Mouse (Mus musculus) heart, embryonic 12.5 days (tissue): ENCODE measurements around the gene Olfr177. TPM values are rescaled to one million over a fixed set of nuclear protein-coding genes. Genes with fewer than 3 reads are reported as not detected.

Source experiments
- ATAC-seq: fragments of 200-750 bp; cut with Nextera tagmentation; 2 replicates; pipeline ENCODE4 v1.8.0; 2017; ENCODE audit warnings: moderate TSS enrichment, moderate library complexity; ENCODE audit not compliant: insufficient number of reproducible peaks, low FRiP score
- H3K27ac ChIP-seq: fragments of 300-500 bp; sonication (generic); 2 replicates; pipeline ENCODE4 v1.5.1; 2016; ENCODE audit warnings: mild to moderate bottlenecking, moderate library complexity; ENCODE audit not compliant: poor library complexity, severe bottlenecking
- H3K27me3 ChIP-seq: fragments of 300-500 bp; sonication (generic); replicated peaks from 2 replicates; pipeline ENCODE4 v1.6.1; 2016; ENCODE audit warnings: mild to moderate bottlenecking, moderate library complexity
- H3K36me3 ChIP-seq: fragments of 300-500 bp; sonication (generic); 2 replicates; pipeline ENCODE4 v1.6.1; 2016; ENCODE audit warnings: mild to moderate bottlenecking, moderate library complexity
- H3K4me1 ChIP-seq: fragments of 300-500 bp; sonication (generic); replicated peaks from 2 replicates; pipeline ENCODE4 v1.6.1; 2016; ENCODE audit warnings: mild to moderate bottlenecking
- H3K4me2 ChIP-seq: fragments of 300-500 bp; sonication (generic); 2 replicates; pipeline ENCODE4 v1.6.1; 2016; ENCODE audit warnings: mild to moderate bottlenecking, moderate library complexity
- H3K4me3 ChIP-seq: fragments of 300-500 bp; sonication (generic); 2 replicates; pipeline ENCODE4 v1.5.1; 2016; ENCODE audit warnings: mild to moderate bottlenecking
- H3K9ac ChIP-seq: fragments of 300-500 bp; sonication (generic); 2 replicates; pipeline ENCODE4 v1.6.1; 2016; ENCODE audit warnings: mild to moderate bottlenecking, moderate library complexity
- H3K9me3 ChIP-seq: fragments of 300-500 bp; sonication (generic); replicated peaks from 2 replicates; pipeline ENCODE4 v1.6.1; 2016; ENCODE audit warnings: mild to moderate bottlenecking, moderate library complexity
- WGBS: fragments of 180-500 bp; shearing (Covaris S2); methylation state at CpG from one replicate; pipeline ENCODE4 v1.1.7; 2016; 5-methylcytosine and 5-hydroxymethylcytosine counted together
- polyA plus RNA-seq: library from polyadenylated mRNA; unstranded; fragments of >200 nt; fragmentation: Nextera tagmentation; extraction: Ambion mirVana; gene quantifications from 2 replicates; pipeline ENCODE4 v1.2.1, GENCODE M21; 2016

Olfr177 gene
- not detected in 2 replicates for polyA plus RNA-seq

- Histone ChIP-seq H3K27me3 (no peaks in the 10 kb centered on the region), H3K9me3 (no peaks in the 10 kb centered on the region), H3K36me3 (no peaks in the 10 kb centered on the region), H3K4me2 (no peak within 1 kb of the TSS), H3K9ac (no peak within 1 kb of the TSS), H3K27ac (no peak within 1 kb of the TSS), H3K4me1 (no peaks in the 10 kb centered on the region), H3K4me3 (no peak within 1 kb of the TSS)
- no peak for ATAC-seq
- WGBS, result 50% methylated on average over 1 of the region's 1 CpGs
These were observed at the start of gene Olfr177 for GRCm38 (mm10) chr16:58874668-58875067. Gene Olfr177, minus strand, starts transcription at chr16:58874768.

GRCm38 (mm10) chr16:58891963-58892362, 17.4 kb upstream of the Olfr177 start, which contains the start of gene Olfr178:
Gene Olfr178, minus strand, starts transcription at chr16:58892063.
- H3K4me2 ChIP-seq, result no peak within 1 kb of the TSS
- H3K27ac ChIP-seq, result no peak within 1 kb of the TSS
- H3K9ac ChIP-seq, result no peak within 1 kb of the TSS
- WGBS, result 79% methylated on average over 3 of the region's 3 CpGs
- no peaks in the 10 kb centered on the region for H3K27me3 ChIP-seq
- no peak for ATAC-seq
- no peaks in the 10 kb centered on the region for H3K4me1 ChIP-seq
- no peak within 1 kb of the TSS for H3K4me3 ChIP-seq
- H3K9me3 ChIP-seq, result no peaks in the 10 kb centered on the region; the same call in 1 of the 2 replicates
- H3K36me3 ChIP-seq, result no peaks in the 10 kb centered on the region

- H3K4me3 ChIP-seq, result no peak overlapping the region
- 83% methylated on average over 2 of the region's 2 CpGs for WGBS
- no peak overlapping the region for H3K4me2 ChIP-seq
- no peak overlapping the region for H3K9ac ChIP-seq
- H3K36me3 ChIP-seq, result no peaks in the 10 kb centered on the region
- H3K4me1 ChIP-seq, result no peaks in the 10 kb centered on the region
- no peaks in the 10 kb centered on the region for H3K27me3 ChIP-seq
- H3K9me3 ChIP-seq, result no peaks in the 10 kb centered on the region
- no peak for ATAC-seq
- no peak overlapping the region for H3K27ac ChIP-seq
These were observed 9.8 kb upstream of the Olfr177 start for GRCm38 (mm10) chr16:58884416-58884815.

- Histone ChIP-seq H3K4me3 (no peak overlapping the region), H3K4me2 (no peak overlapping the region), H3K36me3 (no peaks in the 10 kb centered on the region), H3K27ac (no peak overlapping the region), H3K4me1 (no peaks in the 10 kb centered on the region), H3K9ac (no peak overlapping the region), H3K9me3 (no peaks in the 10 kb centered on the region), H3K27me3 (no peaks in the 10 kb centered on the region)
- 57% methylated on average over 1 of the region's 1 CpGs for WGBS
- no peak for ATAC-seq
These were observed 13.1 kb downstream of the Olfr177 start for GRCm38 (mm10) chr16:58861479-58861878.

GRCm38 (mm10) chr16:58860032-58860737, 14.4 kb downstream of the Olfr177 start:
- Histone ChIP-seq H3K4me3 (no peak overlapping the region), H3K36me3 (no peaks in the 10 kb centered on the region), H3K4me2 (no peak overlapping the region), H3K9ac (no peak overlapping the region), H3K27ac (no peak overlapping the region), H3K27me3 (no peaks in the 10 kb centered on the region), H3K4me1 (no peaks in the 10 kb centered on the region), H3K9me3 (no peaks in the 10 kb centered on the region)
- no peak for ATAC-seq
- 88% methylated on average over 2 of the region's 2 CpGs for WGBS

DNA sequence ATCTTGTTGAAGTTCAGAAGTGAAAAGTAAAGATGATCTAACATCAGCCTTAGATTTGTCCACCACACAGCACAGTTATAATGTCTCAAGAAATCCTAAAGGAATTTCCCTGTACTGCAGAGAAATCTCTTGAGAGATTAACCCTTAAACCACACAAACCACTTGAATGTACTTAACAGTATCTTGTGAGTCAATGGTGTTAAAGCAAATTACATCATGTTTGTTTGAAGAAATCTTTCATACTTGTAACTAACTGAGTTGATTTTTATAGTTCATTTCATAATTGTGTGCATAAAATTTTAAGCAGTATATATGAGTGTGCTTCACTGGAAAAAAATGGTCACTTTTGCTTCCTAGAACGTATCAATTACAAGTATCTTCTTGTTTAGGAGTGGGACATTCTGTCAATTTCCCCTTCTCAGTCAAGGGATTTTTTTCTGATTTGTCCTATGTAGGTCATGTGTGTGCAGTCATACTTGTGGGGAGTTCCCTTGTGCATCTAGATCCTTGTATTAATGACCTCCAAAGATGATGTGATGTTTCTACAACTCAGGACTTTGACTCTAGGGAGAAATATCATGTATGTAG, 47.7 kb downstream of the Olfr177 start, which contains the start of gene Olfr175-ps1:
Gene Olfr175-ps1, minus strand, starts transcription at position 51 of the 588 bp plus-strand sequence.
- Histone ChIP-seq H3K4me1 (no peaks in the 10 kb centered on the region), H3K9ac (no peak within 1 kb of the TSS), H3K36me3 (no peaks in the 10 kb centered on the region), H3K9me3 (no peaks in the 10 kb centered on the region), H3K4me3 (no peak within 1 kb of the TSS), H3K27me3 (no peaks in the 10 kb centered on the region), H3K27ac (no peak within 1 kb of the TSS), H3K4me2 (no peak within 1 kb of the TSS)
- no peak for ATAC-seq
- 75% methylated on average over 1 of the region's 1 CpGs for WGBS

Other genes starting within 250 kb of the Olfr177 start
- gene E330017A01Rik, start 236.0 kb downstream of the Olfr177 start, polyA plus RNA-seq, result 0.17 TPM in 1 of 2 replicates, not detected in the other
- 39.9 and 48.0 TPM in 2 replicates for gene Cpox, start 204.5 kb downstream of the Olfr177 start, polyA plus RNA-seq
- not detected in 2 replicates for gene Gpr15, start 155.7 kb downstream of the Olfr177 start, polyA plus RNA-seq
- gene Cldnd1, start 146.9 kb downstream of the Olfr177 start, polyA plus RNA-seq, result 111 and 112 TPM in 2 replicates
- gene Olfr172, start 111.6 kb downstream of the Olfr177 start, polyA plus RNA-seq, result not detected in 2 replicates
- not detected in 2 replicates for gene Olfr173, start 74.5 kb downstream of the Olfr177 start, polyA plus RNA-seq
- not detected in 2 replicates for gene Olfr175-ps1, start 48.0 kb downstream of the Olfr177 start, polyA plus RNA-seq
- gene Olfr178, start 17.3 kb upstream of the Olfr177 start, polyA plus RNA-seq, result not detected in 2 replicates
- not detected in 2 replicates for gene Olfr181, start 54.0 kb upstream of the Olfr177 start, polyA plus RNA-seq
- gene Olfr180, start 54.6 kb upstream of the Olfr177 start, polyA plus RNA-seq, result not detected in 2 replicates
- not detected in 2 replicates for gene Olfr183, start 120.6 kb upstream of the Olfr177 start, polyA plus RNA-seq
- gene Olfr186, start 155.5 kb upstream of the Olfr177 start, polyA plus RNA-seq, result not detected in 2 replicates
- gene Olfr187, start 165.0 kb upstream of the Olfr177 start, polyA plus RNA-seq, result not detected in 2 replicates
- not detected in 2 replicates for gene Olfr190, start 203.2 kb upstream of the Olfr177 start, polyA plus RNA-seq
- gene Olfr191, start 215.1 kb upstream of the Olfr177 start, polyA plus RNA-seq, result not detected in 2 replicates
- gene Olfr193, start 237.1 kb upstream of the Olfr177 start, polyA plus RNA-seq, result not detected in 2 replicates
- not detected in 2 replicates for gene Olfr194, start 246.3 kb upstream of the Olfr177 start, polyA plus RNA-seq